Mouse (Mus musculus) midbrain, embryonic 11.5 days (tissue): ENCODE measurements around the gene Ahcy. TPM values are rescaled to one million over a fixed set of nuclear protein-coding genes. Genes with fewer than 3 reads are reported as not detected.
A peak's percentile ranks its signal among the peaks of the same experiment; 100 is the strongest.
"Not testable (repeated sequence)": the region's sequence is repeated elsewhere in the genome, so short reads cannot be mapped to it uniquely, and the experiment has no call there.

ENCODE experiments used
- ATAC-seq: fragments of 200-750 bp; cut with Nextera tagmentation; 2 replicates; pipeline ENCODE4 v1.8.0; 2017; ENCODE audit warnings: moderate TSS enrichment, moderate library complexity; ENCODE audit not compliant: low FRiP score
- DNase-seq: peaks from one replicate; pipeline ENCODE4 v3.0.0; 2015; ENCODE audit warnings: low spot score; ENCODE audit errors: missing footprints
- H3K27ac ChIP-seq: fragments of 300-500 bp; sonication (generic); 2 replicates; pipeline ENCODE4 v1.5.1; 2014; ENCODE audit warnings: low read depth, low read length
- H3K27me3 ChIP-seq: fragments of 300-500 bp; sonication (generic); 2 replicates; pipeline ENCODE4 v1.6.1; 2014; ENCODE audit warnings: mild to moderate bottlenecking, low read length, moderate library complexity, mixed read lengths; ENCODE audit not compliant: control insufficient read depth, insufficient read depth
- H3K36me3 ChIP-seq: fragments of 300-500 bp; sonication (generic); 2 replicates; pipeline ENCODE4 v1.6.1; 2014; ENCODE audit warnings: mild to moderate bottlenecking, low read length, moderate library complexity, mixed read lengths; ENCODE audit not compliant: control insufficient read depth, insufficient read depth
- H3K4me1 ChIP-seq: fragments of 300-500 bp; sonication (generic); 2 replicates; pipeline ENCODE4 v1.6.1; 2014; ENCODE audit warnings: low read length; ENCODE audit not compliant: control insufficient read depth, insufficient read depth
- H3K4me2 ChIP-seq: fragments of 300-500 bp; sonication (generic); 2 replicates; pipeline ENCODE4 v1.6.1; 2014; ENCODE audit warnings: mild to moderate bottlenecking, moderate library complexity
- H3K4me3 ChIP-seq: fragments of 300-500 bp; sonication (generic); 2 replicates; pipeline ENCODE4 v1.5.1; 2014; ENCODE audit warnings: low read depth, low read length
- H3K9ac ChIP-seq: fragments of 300-500 bp; sonication (generic); 2 replicates; pipeline ENCODE4 v1.6.1; 2014; ENCODE audit warnings: low read length
- H3K9me3 ChIP-seq: fragments of 300-500 bp; sonication (generic); 2 replicates; pipeline ENCODE4 v1.6.1; 2016; ENCODE audit warnings: low read length; ENCODE audit not compliant: control insufficient read depth
- WGBS: fragments of 180-500 bp; shearing (Covaris S2); extraction: QIAGEN DNeasy Blood & Tissue Kit; methylation state at CpG from one replicate; pipeline ENCODE4 v1.1.7; 2014; 5-methylcytosine and 5-hydroxymethylcytosine counted together
- polyA plus RNA-seq: library from polyadenylated mRNA; unstranded; fragments of >200 nt; fragmentation: Nextera tagmentation; extraction: Ambion mirVana; gene quantifications from 2 replicates; pipeline ENCODE4 v1.2.1, GENCODE M21; 2014

Ahcy gene
- polyA plus RNA-seq, 1 experiment from 2014 or later, result 87.3 TPM

DNA sequence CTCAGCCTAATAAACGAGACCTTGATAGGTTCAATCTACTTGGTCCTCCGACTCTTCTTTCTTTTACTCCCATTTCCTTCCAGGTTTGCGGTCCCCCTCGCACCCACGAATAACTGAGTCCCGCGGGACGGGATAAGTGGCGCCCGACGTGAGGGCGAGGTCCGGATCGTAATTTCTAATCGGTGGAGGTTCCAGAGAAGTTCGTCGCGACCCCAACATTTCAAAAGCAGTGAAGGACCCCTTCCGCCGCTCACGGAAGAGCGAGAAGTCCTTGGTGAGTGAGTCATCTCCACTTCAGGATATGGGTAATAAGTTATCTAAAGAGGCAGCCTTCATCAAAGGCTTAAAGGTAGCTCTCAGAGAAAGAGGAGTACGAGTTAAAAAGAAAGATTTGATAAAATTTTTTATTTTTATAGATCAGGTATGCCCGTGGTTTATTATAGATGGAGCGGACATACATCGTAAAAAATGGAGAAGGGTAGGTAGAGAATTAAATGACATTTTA is 56.0 kb downstream of the Ahcy start, which contains the start of gene Gm14226:
Gm14226 (plus strand) TSS at position 16 of the 505 bp plus-strand sequence.
- Histone ChIP-seq H3K9ac (peak within 1 kb of the TSS; percentile 82), H3K4me2 (peak within 1 kb of the TSS; percentile 90), H3K4me3 (peak within 1 kb of the TSS; percentile 39), H3K27ac (peak within 1 kb of the TSS; percentile 77)
- H3K9me3 ChIP-seq, H3K36me3 ChIP-seq, H3K27me3 ChIP-seq, H3K4me1 ChIP-seq: not testable (repeated sequence)
- ATAC-seq (peak; percentile 4; the same call in 1 of the 2 replicates), DNase-seq (peak; percentile 89)
- 1% methylated on average over 22 of the region's 26 CpGs for WGBS

DNA sequence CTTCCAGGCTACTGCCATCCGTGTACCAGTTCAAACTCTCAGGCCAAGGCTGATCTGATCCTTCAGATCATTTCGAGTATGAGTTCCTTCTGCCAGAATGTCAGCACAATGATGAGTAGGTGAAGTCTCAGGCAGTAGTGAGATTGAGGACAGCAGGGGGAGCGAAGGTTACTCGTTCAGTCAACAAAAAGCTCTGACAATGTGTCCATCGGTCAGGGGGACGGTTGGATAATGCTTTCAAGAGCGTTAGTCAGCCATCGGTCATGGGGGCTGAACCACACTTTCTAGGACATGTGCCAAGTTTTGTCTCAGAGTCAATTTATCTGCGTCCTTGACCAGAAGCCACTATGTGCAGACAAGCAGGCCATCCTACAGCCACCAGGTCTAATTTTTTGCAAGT is 57.5 kb downstream of the Ahcy start:
- not testable (repeated sequence) for H3K4me1 ChIP-seq, H3K27me3 ChIP-seq, H3K4me3 ChIP-seq, H3K36me3 ChIP-seq, ATAC-seq, DNase-seq, H3K4me2 ChIP-seq, H3K27ac ChIP-seq, H3K9me3 ChIP-seq, H3K9ac ChIP-seq
- WGBS, result 8% methylated on average over 6 of the region's 9 CpGs

DNA sequence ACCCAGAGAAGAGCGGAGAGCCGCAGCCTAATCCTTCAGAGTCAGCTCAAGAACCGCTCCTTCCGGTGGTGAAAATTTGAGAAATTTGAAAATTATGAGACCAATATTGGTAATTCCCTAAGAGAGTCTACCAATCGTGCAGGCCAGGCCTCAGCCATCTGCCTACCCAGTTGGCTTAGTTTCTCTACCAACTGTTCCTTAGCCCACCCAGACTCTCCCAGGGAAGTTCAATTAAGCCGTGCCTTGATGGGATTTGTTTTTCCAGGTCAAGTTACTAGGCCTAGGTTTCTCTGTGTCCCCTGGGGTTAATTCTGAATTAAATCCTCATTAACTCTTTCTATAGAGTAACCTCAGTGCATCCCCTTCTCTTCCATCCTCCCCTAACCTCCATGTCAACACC is 61.3 kb downstream of the Ahcy start:
- Histone ChIP-seq H3K4me3 (no peak overlapping the region), H3K36me3 (no peaks in the 10 kb centered on the region), H3K9ac (no peak overlapping the region), H3K4me1 (no peaks in the 10 kb centered on the region), H3K27ac (no peak overlapping the region), H3K9me3 (no peaks in the 10 kb centered on the region), H3K4me2 (no peak overlapping the region), H3K27me3 (no peaks in the 10 kb centered on the region)
- ATAC-seq (no peak), DNase-seq (no peak)
- WGBS, result 70% methylated on average over 6 of the region's 6 CpGs

DNA sequence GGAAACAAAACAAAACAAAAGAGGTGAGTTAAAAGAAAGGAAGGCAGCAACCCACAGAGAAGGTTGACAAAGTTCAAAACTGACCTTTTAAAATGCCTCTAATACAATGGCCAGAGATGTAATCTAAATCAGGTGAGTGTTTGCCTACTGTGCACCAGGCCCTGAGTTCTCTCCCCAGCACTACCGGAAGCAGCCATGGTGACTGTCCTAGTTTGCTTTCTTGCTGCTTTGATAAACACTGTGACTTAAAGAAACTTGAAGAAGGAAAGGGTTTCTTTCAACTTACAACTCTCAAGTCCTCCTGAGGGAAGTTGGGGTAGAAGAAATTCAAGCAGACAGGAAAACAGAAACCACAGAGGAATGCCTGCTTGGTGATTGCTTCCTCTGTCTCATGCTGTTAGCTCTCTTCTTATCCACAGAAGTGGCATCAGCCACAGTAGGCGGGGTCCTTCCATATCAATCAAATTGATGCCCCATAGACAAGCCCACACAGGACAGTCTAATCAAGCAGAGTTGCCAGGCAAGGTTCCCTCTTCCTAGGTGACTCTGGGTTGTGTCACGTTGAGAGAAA is 63.1 kb downstream of the Ahcy start:
- ATAC-seq (no peak), DNase-seq (no peak)
- no peak overlapping the region for H3K27ac ChIP-seq
- H3K27me3 ChIP-seq, result no peaks in the 10 kb centered on the region
- WGBS, result 59% methylated on average over 3 of the region's 3 CpGs
- no peak overlapping the region for H3K4me3 ChIP-seq
- no peaks in the 10 kb centered on the region for H3K9me3 ChIP-seq
- H3K9ac ChIP-seq, result no peak overlapping the region
- H3K36me3 ChIP-seq, result no peaks in the 10 kb centered on the region
- no peak overlapping the region for H3K4me2 ChIP-seq
- H3K4me1 ChIP-seq, result no peaks in the 10 kb centered on the region

Other genes with a start within 250 kb of the Ahcy start
- gene Eif2s2, start 181.6 kb downstream of the Ahcy start, polyA plus RNA-seq, result 135 and 144 TPM in 2 replicates
- 0.07 and 0.11 TPM in 2 replicates for gene Gm14226, start 56.2 kb downstream of the Ahcy start, polyA plus RNA-seq
- 52.2 and 56.5 TPM in 2 replicates for gene Itch, start 59.0 kb upstream of the Ahcy start, polyA plus RNA-seq
- gene Dynlrb1, start 162.0 kb upstream of the Ahcy start, polyA plus RNA-seq, result 495 and 519 TPM in 2 replicates
- 118 and 130 TPM in 2 replicates for gene Map1lc3a, start 201.8 kb upstream of the Ahcy start, polyA plus RNA-seq